Mouse (Mus musculus): ENCODE results near the gene Fam149b. TPM values are rescaled to one million over a fixed set of nuclear protein-coding genes. Genes with fewer than 3 reads are reported as not detected.

The Fam149b gene
- polyA plus RNA-seq, 2 experiments = 6.8 to 7.4 TPM

- WGBS (ENCODE audit: insufficient replicate concordance) = 18% methylated on average over 1 of the region's 1 CpGs
- DNase-seq (ENCODE audit: low read depth in 3 of 3, low spot score in 3 of 3) = no peak
Measured at GRCm38 (mm10) chr14:20428593-20428992, 80.6 kb downstream of the Fam149b start.

GRCm38 (mm10) chr14:20429833-20430232, 81.9 kb downstream of the Fam149b start:
- Histone ChIP-seq H3K27me3 (ENCODE audit: control insufficient read depth, insufficient read depth, low read length) (no peaks in the 10 kb centered on the region), H3K9me3 (ENCODE audit: control insufficient read depth, low read length) (no peaks in the 10 kb centered on the region), H3K9ac (replicated peaks) (no peak overlapping the region), H3K4me2 (ENCODE audit: low read depth) (no peak overlapping the region), H3K4me3 (ENCODE audit: insufficient read depth in 1 of 2, low read depth in 2 of 2, low read length in 2 of 2) (no peak overlapping the region), H3K27ac (no peak overlapping the region), H3K4me1 (replicated peaks; ENCODE audit: control insufficient read depth in 2 of 2, insufficient read depth in 2 of 2, low read length in 1 of 2) (no peaks in the 10 kb centered on the region), H3K36me3 (replicated peaks; ENCODE audit: control insufficient read depth, insufficient read depth, low read depth) (no peaks in the 10 kb centered on the region)
- ATAC-seq (ENCODE audit: insufficient read depth) (no peak), DNase-seq (ENCODE audit: low read depth in 3 of 3, low spot score in 3 of 3) (no peak)
- TF ChIP-seq CTCF (IDR thresholded peaks at IDR 0.05; ENCODE audit: low read depth) (no peak), EP300 (IDR thresholded peaks at IDR 0.05; ENCODE audit: low read depth) (no peak)
- 55% methylated on average over 1 of the region's 1 CpGs for WGBS (ENCODE audit: insufficient replicate concordance)

More at GRCm38 (mm10) chr14:20428593-20428992, 80.6 kb downstream of the Fam149b start:
- no peak overlapping the region for H3K9ac ChIP-seq (replicated peaks)
- H3K4me3 ChIP-seq (ENCODE audit: insufficient read depth in 1 of 2, low read depth in 2 of 2, low read length in 2 of 2) = no peak overlapping the region
- no peak for ATAC-seq (ENCODE audit: insufficient read depth)
- H3K4me1 ChIP-seq (replicated peaks; ENCODE audit: control insufficient read depth in 2 of 2, insufficient read depth in 2 of 2, low read length in 1 of 2) = no peaks in the 10 kb centered on the region
- no peak overlapping the region for H3K4me2 ChIP-seq (ENCODE audit: low read depth)
- H3K9me3 ChIP-seq (ENCODE audit: control insufficient read depth, low read length) = no peaks in the 10 kb centered on the region
- no peak overlapping the region for H3K27ac ChIP-seq
- TF ChIP-seq EP300 (IDR thresholded peaks at IDR 0.05; ENCODE audit: low read depth) = no peak
- TF ChIP-seq CTCF (IDR thresholded peaks at IDR 0.05; ENCODE audit: low read depth) = peak; percentile 46
- H3K36me3 ChIP-seq (replicated peaks; ENCODE audit: control insufficient read depth, insufficient read depth, low read depth) = no peaks in the 10 kb centered on the region
- H3K27me3 ChIP-seq (ENCODE audit: control insufficient read depth, insufficient read depth, low read length) = no peaks in the 10 kb centered on the region

- no peak overlapping the region for H3K9ac ChIP-seq (replicated peaks)
- no peaks in the 10 kb centered on the region for H3K9me3 ChIP-seq (ENCODE audit: control insufficient read depth, low read length)
- 62% methylated on average over 6 of the region's 6 CpGs for WGBS (ENCODE audit: insufficient replicate concordance)
- TF ChIP-seq EP300 (IDR thresholded peaks at IDR 0.05; ENCODE audit: low read depth) (no peak), CTCF (IDR thresholded peaks at IDR 0.05; ENCODE audit: low read depth) (no peak)
- no peaks in the 10 kb centered on the region for H3K36me3 ChIP-seq (replicated peaks; ENCODE audit: control insufficient read depth, insufficient read depth, low read depth)
- H3K4me2 ChIP-seq (ENCODE audit: low read depth) = no peak overlapping the region
- DNase-seq (ENCODE audit: low read depth in 3 of 3, low spot score in 3 of 3) (no peak), ATAC-seq (ENCODE audit: insufficient read depth) (no peak)
- H3K4me1 ChIP-seq (replicated peaks; ENCODE audit: control insufficient read depth in 2 of 2, insufficient read depth in 2 of 2, low read length in 1 of 2) = no peaks in the 10 kb centered on the region
- no peak overlapping the region for H3K27ac ChIP-seq
- no peak overlapping the region for H3K4me3 ChIP-seq (ENCODE audit: insufficient read depth in 1 of 2, low read depth in 2 of 2, low read length in 2 of 2)
- H3K27me3 ChIP-seq (ENCODE audit: control insufficient read depth, insufficient read depth, low read length) = no peaks in the 10 kb centered on the region
Measured at GRCm38 (mm10) chr14:20431726-20432125, 83.8 kb downstream of the Fam149b start.

- Histone ChIP-seq H3K27ac (no peak overlapping the region), H3K9me3 (ENCODE audit: control insufficient read depth, low read length) (no peaks in the 10 kb centered on the region), H3K36me3 (replicated peaks; ENCODE audit: control insufficient read depth, insufficient read depth, low read depth) (no peaks in the 10 kb centered on the region), H3K27me3 (ENCODE audit: control insufficient read depth, insufficient read depth, low read length) (no peaks in the 10 kb centered on the region), H3K4me1 (replicated peaks; ENCODE audit: control insufficient read depth in 2 of 2, insufficient read depth in 2 of 2, low read length in 1 of 2) (no peaks in the 10 kb centered on the region), H3K9ac (replicated peaks) (no peak overlapping the region), H3K4me3 (ENCODE audit: insufficient read depth in 1 of 2, low read depth in 2 of 2, low read length in 2 of 2) (no peak overlapping the region), H3K4me2 (ENCODE audit: low read depth) (no peak overlapping the region)
- no peak for TF ChIP-seq EP300 (IDR thresholded peaks at IDR 0.05; ENCODE audit: low read depth)
- TF ChIP-seq CTCF (IDR thresholded peaks at IDR 0.05; ENCODE audit: low read depth) = no peak
- 57% methylated on average over 4 of the region's 4 CpGs for WGBS (ENCODE audit: insufficient replicate concordance)
- ATAC-seq (ENCODE audit: insufficient read depth) (no peak), DNase-seq (ENCODE audit: low read depth in 3 of 3, low spot score in 3 of 3) (no peak)
Measured at GRCm38 (mm10) chr14:20432420-20432819, 84.5 kb downstream of the Fam149b start.

Other genes with a start within 250 kb of the Fam149b start
- gene Saysd1, start 209.6 kb upstream of the Fam149b start, polyA plus RNA-seq (2012; rRNA removed) = 1.5 and 1.9 TPM in 2 replicates
- gene Saysd1, start 209.6 kb upstream of the Fam149b start, polyA plus RNA-seq (2014; fragmentation: Nextera tagmentation; extraction: Ambion mirVana) = 3.8 and 4.1 TPM in 2 replicates
- gene Kcnk5, start 166.4 kb upstream of the Fam149b start, polyA plus RNA-seq (2012; rRNA removed) = 3.1 and 3.2 TPM in 2 replicates
- 3.6 and 4.1 TPM in 2 replicates for gene Kcnk5, start 166.4 kb upstream of the Fam149b start, polyA plus RNA-seq (2014; fragmentation: Nextera tagmentation; extraction: Ambion mirVana)
- 5.4 and 8.5 TPM in 2 replicates for gene Kcnk16, start 79.0 kb upstream of the Fam149b start, polyA plus RNA-seq (2012; rRNA removed)
- 8.8 and 10.5 TPM in 2 replicates for gene Kcnk16, start 79.0 kb upstream of the Fam149b start, polyA plus RNA-seq (2014; fragmentation: Nextera tagmentation; extraction: Ambion mirVana)
- 5.1 and 6.1 TPM in 2 replicates for gene Nudt13, start 53.5 kb upstream of the Fam149b start, polyA plus RNA-seq (2012; rRNA removed)
- gene Nudt13, start 53.5 kb upstream of the Fam149b start, polyA plus RNA-seq (2014; fragmentation: Nextera tagmentation; extraction: Ambion mirVana) = 2.6 and 4.8 TPM in 2 replicates
- gene Ecd, start within 50 bp of the Fam149b start, polyA plus RNA-seq (2012; rRNA removed) = 12.4 and 15.6 TPM in 2 replicates
- 25.8 and 28.9 TPM in 2 replicates for gene Ecd, start within 50 bp of the Fam149b start, polyA plus RNA-seq (2014; fragmentation: Nextera tagmentation; extraction: Ambion mirVana)
- gene Dnajc9, start 40.7 kb downstream of the Fam149b start, polyA plus RNA-seq (2012; rRNA removed) = 30.0 and 76.3 TPM in 2 replicates
- gene Dnajc9, start 40.7 kb downstream of the Fam149b start, polyA plus RNA-seq (2014; fragmentation: Nextera tagmentation; extraction: Ambion mirVana) = 94.5 and 103 TPM in 2 replicates
- 19.0 and 22.9 TPM in 2 replicates for gene Mrps16, start 45.5 kb downstream of the Fam149b start, polyA plus RNA-seq (2012; rRNA removed)
- 58.1 and 61.0 TPM in 2 replicates for gene Mrps16, start 45.5 kb downstream of the Fam149b start, polyA plus RNA-seq (2014; fragmentation: Nextera tagmentation; extraction: Ambion mirVana)
- 0.01 and 0.03 TPM in 2 replicates for gene Cfap70, start 104.1 kb downstream of the Fam149b start, polyA plus RNA-seq (2012; rRNA removed)
- gene Cfap70, start 104.1 kb downstream of the Fam149b start, polyA plus RNA-seq (2014; fragmentation: Nextera tagmentation; extraction: Ambion mirVana) = 0.08 and 0.28 TPM in 2 replicates
- gene Anxa7, start 132.0 kb downstream of the Fam149b start, polyA plus RNA-seq (2012; rRNA removed) = 28.7 and 36.6 TPM in 2 replicates
- 41.6 and 43.6 TPM in 2 replicates for gene Anxa7, start 132.0 kb downstream of the Fam149b start, polyA plus RNA-seq (2014; fragmentation: Nextera tagmentation; extraction: Ambion mirVana)
- 1.1 and 1.6 TPM in 2 replicates for gene Mss51, start 148.7 kb downstream of the Fam149b start, polyA plus RNA-seq (2012; rRNA removed)
- gene Mss51, start 148.7 kb downstream of the Fam149b start, polyA plus RNA-seq (2014; fragmentation: Nextera tagmentation; extraction: Ambion mirVana) = 0.29 and 0.67 TPM in 2 replicates
- 18.0 and 22.7 TPM in 2 replicates for gene Ppp3cb, start 198.4 kb downstream of the Fam149b start, polyA plus RNA-seq (2012; rRNA removed)
- gene Ppp3cb, start 198.4 kb downstream of the Fam149b start, polyA plus RNA-seq (2014; fragmentation: Nextera tagmentation; extraction: Ambion mirVana) = 21.6 and 24.8 TPM in 2 replicates